14 mouse cellular contexts compared by ENCODE assay signal in the genomic region with DNA sequence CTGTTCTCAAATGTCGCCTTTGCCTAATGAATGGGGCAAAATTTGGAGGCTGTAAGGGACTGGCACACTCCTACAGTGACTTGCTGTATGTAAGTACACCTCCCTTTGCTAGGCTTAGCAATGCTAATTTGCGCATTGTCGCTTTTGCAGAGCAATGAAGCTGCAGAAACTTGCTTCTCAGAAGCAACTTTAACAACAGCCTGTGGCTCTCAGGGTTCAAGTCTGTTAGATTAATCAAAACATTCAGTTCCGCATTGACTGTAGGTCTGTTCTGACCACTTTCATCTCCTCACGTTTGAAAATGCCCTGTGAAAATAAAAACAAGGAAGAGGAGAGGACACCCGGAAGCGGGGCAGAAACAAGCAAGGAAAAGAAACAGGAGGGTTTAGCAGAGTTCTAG. TPM values are rescaled to one million over a fixed set of nuclear protein-coding genes. Genes with fewer than 3 reads are reported as not detected.
DNase-seq lines count a peak whose midpoint lies in the region; ATAC-seq and TF ChIP-seq lines count a peak whose summit lies in the region.
"Had no signal": no experiment of that assay in that cellular context is flagged by ENCODE, and none has a peak within 500 bp of the region (broad histone marks: within the 10 kb centered on the region; RNA-seq: fewer than 3 reads in every experiment).

No protein-coding gene starts in this region.

- H3K9me3 ChIP-seq in kidney, embryonic 16.5 days (ENCODE audit: low read length) = no peaks in the 10 kb centered on the region
- H3K9me3 ChIP-seq in liver, embryonic 15.5 days (replicated peaks) = no peaks in the 10 kb centered on the region
- H3K9me3 ChIP-seq: hindbrain, embryonic 13.5 days; neural tube, embryonic 12.5 days had no signal

- TF ChIP-seq CTCF in brain, embryonic 14.5 days (IDR thresholded peaks at IDR 0.05; ENCODE audit: borderline replicate concordance, extremely low read depth, insufficient read depth, insufficient read length) = no peak

- H3K9ac ChIP-seq in kidney, embryonic 16.5 days (replicated peaks; ENCODE audit: low read length) = no peak overlapping the region
- no peak overlapping the region for H3K9ac ChIP-seq in liver, embryonic 15.5 days
- H3K9ac ChIP-seq: hindbrain, embryonic 13.5 days; neural tube, embryonic 12.5 days had no signal

- no peak overlapping the region for H3K27ac ChIP-seq in kidney, embryonic 16.5 days (ENCODE audit: low read length)
- H3K27ac ChIP-seq in liver, embryonic 15.5 days (replicated peaks) = 0 out of 2 replicates have a peak overlapping the region, but pooled peaks have one; percentile 29
- H3K27ac ChIP-seq: hindbrain, embryonic 13.5 days; layer of hippocampus, adult 2 months; neural tube, embryonic 12.5 days had no signal

- no peak for TF ChIP-seq POLR2A in brain, embryonic 14.5 days (IDR thresholded peaks at IDR 0.05; ENCODE audit: borderline replicate concordance, extremely low read depth, insufficient read depth, insufficient read length, poor library complexity, severe bottlenecking)

- peak overlapping the region; percentile 89; the same call in 1 of the 2 replicates for H3K4me2 ChIP-seq in kidney, embryonic 16.5 days (replicated peaks; ENCODE audit: low read depth, low read length)
- peak overlapping the region; percentile 54 for H3K4me2 ChIP-seq in liver, embryonic 15.5 days
- H3K4me2 ChIP-seq: hindbrain, embryonic 13.5 days; neural tube, embryonic 12.5 days had no signal

- no peak overlapping the region for H3K4me3 ChIP-seq in kidney, embryonic 16.5 days (ENCODE audit: low read length)
- no peak overlapping the region for H3K4me3 ChIP-seq in liver, embryonic 15.5 days (replicated peaks)
- H3K4me3 ChIP-seq: hindbrain, embryonic 13.5 days; layer of hippocampus, adult 2 months; neural tube, embryonic 12.5 days had no signal

- H3K36me3 ChIP-seq in kidney, embryonic 16.5 days (ENCODE audit: insufficient read depth, low read length) = no peaks in the 10 kb centered on the region
- 0 out of 2 replicates have a peak, but pooled peaks cover 5% of the 10 kb centered on the region for H3K36me3 ChIP-seq in liver, embryonic 15.5 days (replicated peaks)
- H3K36me3 ChIP-seq: hindbrain, embryonic 13.5 days; neural tube, embryonic 12.5 days had no signal

- peaks cover 20% of the 10 kb centered on the region for H3K4me1 ChIP-seq in kidney, embryonic 16.5 days (ENCODE audit: insufficient read depth, low read length)
- 0 out of 2 replicates have a peak, but pooled peaks cover under 1% of the 10 kb centered on the region for H3K4me1 ChIP-seq in liver, embryonic 15.5 days (replicated peaks)

- no peak for ATAC-seq in kidney, embryonic 16.5 days (ENCODE audit: low FRiP score, low TSS enrichment)
- no peak for ATAC-seq in liver, embryonic 15.5 days (ENCODE audit: insufficient read depth)
- ATAC-seq: forebrain, embryonic 14.5 days had no signal

- WGBS in kidney, embryonic 16.5 days = 9% methylated on average over 7 of the region's 7 CpGs
- 6% methylated on average over 7 of the region's 7 CpGs for WGBS in liver, embryonic 15.5 days (ENCODE audit: insufficient replicate concordance)

- H3K27me3 ChIP-seq in kidney, embryonic 16.5 days (ENCODE audit: insufficient read depth, low read length) = peaks cover 68% of the 10 kb centered on the region
- peaks cover 64% of the 10 kb centered on the region for H3K27me3 ChIP-seq in liver, embryonic 15.5 days

- DNase-seq in kidney, postnatal 25 days = no peak
- peak; percentile 69 for DNase-seq in brain, embryonic 14.5 days (ENCODE audit: low read depth)
- peak; percentile 43 for DNase-seq in embryo, embryonic 9.5 days (ENCODE audit: extremely low spot score)
- no peak for DNase-seq in urinary bladder, postnatal 14 days (ENCODE audit: low spot score)
- no peak for DNase-seq in layer of hippocampus, adult 8-10 months (ENCODE audit: low spot score in 2 of 2)
- DNase-seq: cerebellum, postnatal 14 days; lung, postnatal 14 days; thymus, postnatal 4 days had no signal

RNA-seq across cellular contexts. Expression of a gene that starts 14.8 kb away (rescaled TPM):
- polyA plus RNA-seq in kidney, embryonic 16.5 days (2015; fragmentation: Nextera tagmentation; extraction: Ambion mirVana) = 0.53 and 0.70 TPM in 2 replicates
- 1.2 and 2.3 TPM in 2 replicates for polyA plus RNA-seq in brain, embryonic 14.5 days (2012; rRNA removed)
- polyA plus RNA-seq in liver, embryonic 15.5 days (2015; fragmentation: Nextera tagmentation; extraction: Ambion mirVana) = 2.2 and 2.4 TPM in 2 replicates
- total RNA-seq in layer of hippocampus, adult 8-10 months (2022) = not detected
- total RNA-seq: layer of hippocampus, adult 2 months had no signal

Comparison
In these comparisons a context has a peak if more than half of its experiments do, and no peak if none do; other contexts are left out.
1. DNase-seq: peak in brain, embryonic 14.5 days (single experiment) and embryo, embryonic 9.5 days (single experiment); none in kidney, postnatal 25 days (0 of 2), urinary bladder, postnatal 14 days (single experiment) and layer of hippocampus, adult 8-10 months (0 of 2).